In genomic region chr11:112480360-112480759, GRCm38 (mm10) we compare ENCODE assay signal across 11 mouse cellular contexts.
DNase-seq lines count a peak whose midpoint lies in the region; ATAC-seq lines count a peak whose summit lies in the region.
"Had no signal": no experiment of that assay in that cellular context is flagged by ENCODE, and none has a peak within 500 bp of the region (broad histone marks: within the 10 kb centered on the region; RNA-seq: fewer than 3 reads in every experiment).

No protein-coding gene starts in this region.

- 79% methylated on average over 11 of the region's 11 CpGs for WGBS in heart, embryonic 15.5 days
- WGBS in hindbrain, embryonic 14.5 days, result 62% methylated on average over 11 of the region's 11 CpGs
- WGBS in stomach, embryonic 16.5 days, result 62% methylated on average over 11 of the region's 11 CpGs

- H3K9ac ChIP-seq in heart, embryonic 15.5 days, result no peak overlapping the region
- H3K9ac ChIP-seq in hindbrain, embryonic 14.5 days, result no peak overlapping the region
- H3K9ac ChIP-seq in stomach, embryonic 16.5 days (ENCODE audit: low read length), result no peak overlapping the region

- no peaks in the 10 kb centered on the region for H3K27me3 ChIP-seq in heart, embryonic 15.5 days
- H3K27me3 ChIP-seq in hindbrain, embryonic 14.5 days (ENCODE audit: control insufficient read depth, insufficient read depth, low read length), result no peaks in the 10 kb centered on the region
- H3K27me3 ChIP-seq in stomach, embryonic 16.5 days (ENCODE audit: control insufficient read depth, insufficient read depth, low read length), result no peaks in the 10 kb centered on the region
- H3K27me3 ChIP-seq: megakaryocyte, embryonic 14.5 days had no signal

- 0 out of 2 replicates have a peak overlapping the region, but pooled peaks have one; percentile 15 for H3K4me2 ChIP-seq in heart, embryonic 15.5 days
- peak overlapping the region; percentile 24 for H3K4me2 ChIP-seq in hindbrain, embryonic 14.5 days (replicated peaks)
- H3K4me2 ChIP-seq in stomach, embryonic 16.5 days (ENCODE audit: low read depth, low read length), result peak overlapping the region; percentile 37; the same call in 1 of the 2 replicates

- H3K9me3 ChIP-seq in heart, embryonic 15.5 days (replicated peaks), result no peaks in the 10 kb centered on the region
- no peaks in the 10 kb centered on the region for H3K9me3 ChIP-seq in hindbrain, embryonic 14.5 days (ENCODE audit: control insufficient read depth, low read length)
- H3K9me3 ChIP-seq in stomach, embryonic 16.5 days (replicated peaks; ENCODE audit: control insufficient read depth, low read length), result no peaks in the 10 kb centered on the region

- no peak; the same call in 1 of the 2 replicates for ATAC-seq in heart, embryonic 15.5 days (replicated peaks; ENCODE audit: insufficient number of reproducible peaks, insufficient read depth, low FRiP score, low read depth)
- no peak for ATAC-seq in hindbrain, embryonic 14.5 days (ENCODE audit: low FRiP score)
- ATAC-seq in stomach, embryonic 16.5 days (ENCODE audit: insufficient read depth, low FRiP score), result no peak

- H3K4me3 ChIP-seq in heart, embryonic 15.5 days, result no peak overlapping the region
- H3K4me3 ChIP-seq in hindbrain, embryonic 14.5 days (replicated peaks; ENCODE audit: low read length), result no peak overlapping the region
- H3K4me3 ChIP-seq in stomach, embryonic 16.5 days (replicated peaks; ENCODE audit: low read length), result peak overlapping the region; percentile 17; the same call in 1 of the 2 replicates
- H3K4me3 ChIP-seq: megakaryocyte, embryonic 14.5 days had no signal

- no peak overlapping the region for H3K27ac ChIP-seq in heart, embryonic 15.5 days
- H3K27ac ChIP-seq in hindbrain, embryonic 14.5 days, result no peak overlapping the region
- no peak overlapping the region for H3K27ac ChIP-seq in stomach, embryonic 16.5 days (ENCODE audit: low read length)

- no peaks in the 10 kb centered on the region for H3K36me3 ChIP-seq in heart, embryonic 15.5 days
- no peaks in the 10 kb centered on the region for H3K36me3 ChIP-seq in hindbrain, embryonic 14.5 days (replicated peaks; ENCODE audit: control insufficient read depth, insufficient read depth)
- H3K36me3 ChIP-seq in stomach, embryonic 16.5 days (ENCODE audit: control insufficient read depth, insufficient read depth, low read length), result no peaks in the 10 kb centered on the region

- DNase-seq in heart, adult 9 months (ENCODE audit: low spot score in 2 of 2), result no peak
- DNase-seq in lung, postnatal 10 days, result peak; percentile 1
- no peak for DNase-seq in lung, postnatal 4 days
- DNase-seq in hindbrain, embryonic 14.5 days (ENCODE audit: low spot score), result no peak
- DNase-seq in right cerebral cortex, postnatal 10 days (ENCODE audit: low spot score in 2 of 2), result no peak
- DNase-seq in cerebellum, postnatal 14 days, result no peak
- DNase-seq: cerebellum, adult 18-20 months; liver had no signal

- H3K4me1 ChIP-seq in heart, embryonic 15.5 days (replicated peaks), result no peaks in the 10 kb centered on the region
- H3K4me1 ChIP-seq in hindbrain, embryonic 14.5 days (replicated peaks; ENCODE audit: control insufficient read depth, insufficient read depth, low read length), result no peaks in the 10 kb centered on the region
- H3K4me1 ChIP-seq in stomach, embryonic 16.5 days (ENCODE audit: control insufficient read depth, insufficient read depth, low read length), result no peaks in the 10 kb centered on the region
- H3K4me1 ChIP-seq: megakaryocyte, embryonic 14.5 days had no signal
